12 mouse cellular contexts compared by ENCODE assay signal in genomic region chr17:10675048-10675447, GRCm38 (mm10).
DNase-seq lines count a peak whose midpoint lies in the region; ATAC-seq lines count a peak whose summit lies in the region.
"Had no signal": no experiment of that assay in that cellular context is flagged by ENCODE, and none has a peak within 500 bp of the region (broad histone marks: within the 10 kb centered on the region; RNA-seq: fewer than 3 reads in every experiment).

No protein-coding gene starts in this region.

- peak; percentile 8 for DNase-seq in embryonic facial prominence, embryonic 14.5 days (ENCODE audit: low spot score)
- no peak for DNase-seq in embryonic facial prominence, embryonic 10.5 days (ENCODE audit: low spot score)
- DNase-seq in kidney, postnatal 14 days, result peak; percentile 7
- DNase-seq in kidney, adult 8-10 months, result no peak
- peak; percentile 28 to 49 for DNase-seq in right cerebral cortex, postnatal 10 days (ENCODE audit: low spot score in 2 of 2)
- no peak for DNase-seq in right cerebral cortex, adult 18-20 months
- DNase-seq in c-Kit-positive CD71-positive TER-119-positive erythroid progenitor cells, embryonic 14.5 days (ENCODE audit: low spot score), result no peak
- no peak for DNase-seq in adrenal gland, adult 8-10 months
- DNase-seq: adrenal gland, postnatal 25 days; heart, postnatal 14 days; kidney, adult 11 months; right cerebral cortex, postnatal 4 days had no signal

- no peaks in the 10 kb centered on the region for H3K36me3 ChIP-seq in embryonic facial prominence, embryonic 14.5 days (ENCODE audit: control insufficient read depth, insufficient read depth, low read length)
- H3K36me3 ChIP-seq in embryonic facial prominence, embryonic 10.5 days (replicated peaks), result no peaks in the 10 kb centered on the region

- 60% methylated on average over 3 of the region's 3 CpGs for WGBS in embryonic facial prominence, embryonic 14.5 days
- WGBS in embryonic facial prominence, embryonic 10.5 days, result 58% methylated on average over 3 of the region's 3 CpGs

- H3K4me3 ChIP-seq in embryonic facial prominence, embryonic 14.5 days (ENCODE audit: low read depth, low read length), result no peak overlapping the region
- no peak overlapping the region for H3K4me3 ChIP-seq in embryonic facial prominence, embryonic 10.5 days

- no peak overlapping the region for H3K27ac ChIP-seq in embryonic facial prominence, embryonic 14.5 days (replicated peaks; ENCODE audit: low read depth, low read length)
- no peak overlapping the region for H3K27ac ChIP-seq in embryonic facial prominence, embryonic 10.5 days (replicated peaks)

- no peaks in the 10 kb centered on the region for H3K4me1 ChIP-seq in embryonic facial prominence, embryonic 14.5 days (ENCODE audit: control insufficient read depth, insufficient read depth, low read length)
- H3K4me1 ChIP-seq in embryonic facial prominence, embryonic 10.5 days, result no peaks in the 10 kb centered on the region

- H3K9me3 ChIP-seq in embryonic facial prominence, embryonic 14.5 days (ENCODE audit: control insufficient read depth, low read length), result no peaks in the 10 kb centered on the region
- no peaks in the 10 kb centered on the region for H3K9me3 ChIP-seq in embryonic facial prominence, embryonic 10.5 days

- H3K27me3 ChIP-seq in embryonic facial prominence, embryonic 14.5 days (replicated peaks; ENCODE audit: control insufficient read depth, insufficient read depth, low read length), result no peaks in the 10 kb centered on the region
- no peaks in the 10 kb centered on the region for H3K27me3 ChIP-seq in embryonic facial prominence, embryonic 10.5 days (replicated peaks; ENCODE audit: low read depth, poor library complexity, severe bottlenecking)

- no peak overlapping the region for H3K4me2 ChIP-seq in embryonic facial prominence, embryonic 14.5 days (ENCODE audit: low read depth, low read length)

- ATAC-seq in embryonic facial prominence, embryonic 14.5 days (ENCODE audit: low read depth), result no peak

- H3K9ac ChIP-seq in embryonic facial prominence, embryonic 14.5 days (ENCODE audit: low read depth, low read length), result no peak overlapping the region

Comparison
In these comparisons a context has a peak if more than half of its experiments do, and no peak if none do; other contexts are left out.
1. DNase-seq: peak in embryonic facial prominence, embryonic 14.5 days (single experiment), kidney, postnatal 14 days (single experiment) and right cerebral cortex, postnatal 10 days (2 of 2); none in embryonic facial prominence, embryonic 10.5 days (single experiment), kidney, adult 8-10 months (0 of 2), right cerebral cortex, adult 18-20 months (single experiment), c-Kit-positive CD71-positive TER-119-positive erythroid progenitor cells, embryonic 14.5 days (single experiment) and adrenal gland, adult 8-10 months (single experiment).